Mouse (Mus musculus) forebrain, embryonic 12.5 days (tissue): Measurements from ENCODE around the gene Sez6l2. TPM values are rescaled to one million over a fixed set of nuclear protein-coding genes. Genes with fewer than 3 reads are reported as not detected.

Source experiments
- ATAC-seq: fragments of 200-750 bp; cut with Nextera tagmentation; 2 replicates; pipeline ENCODE4 v1.8.0; 2017; ENCODE audit warnings: moderate TSS enrichment; ENCODE audit not compliant: low FRiP score
- H3K27ac ChIP-seq: fragments of 300-500 bp; sonication (generic); 2 replicates; pipeline ENCODE4 v1.5.1; 2016; ENCODE audit warnings: mild to moderate bottlenecking
- H3K27me3 ChIP-seq: fragments of 300-500 bp; sonication (generic); 2 replicates; pipeline ENCODE4 v1.6.1; 2016; ENCODE audit warnings: mild to moderate bottlenecking
- H3K36me3 ChIP-seq: fragments of 300-500 bp; sonication (generic); replicated peaks from 2 replicates; pipeline ENCODE4 v1.6.1; 2016; ENCODE audit warnings: mild to moderate bottlenecking
- H3K4me1 ChIP-seq: fragments of 300-500 bp; sonication (generic); 2 replicates; pipeline ENCODE4 v1.6.1; 2016
- H3K4me2 ChIP-seq: fragments of 300-500 bp; sonication (generic); 2 replicates; pipeline ENCODE4 v1.6.1; 2016; ENCODE audit warnings: mild to moderate bottlenecking, moderate library complexity
- H3K4me3 ChIP-seq: fragments of 300-500 bp; sonication (generic); replicated peaks from 2 replicates; pipeline ENCODE4 v1.5.1; 2016; ENCODE audit warnings: mild to moderate bottlenecking
- H3K9ac ChIP-seq: fragments of 300-500 bp; sonication (generic); 2 replicates; pipeline ENCODE4 v1.6.1; 2016; ENCODE audit warnings: mild to moderate bottlenecking
- H3K9me3 ChIP-seq: fragments of 300-500 bp; sonication (generic); 2 replicates; pipeline ENCODE4 v1.6.1; 2016
- WGBS: fragments of 180-500 bp; shearing (Covaris S2); methylation state at CpG from one replicate; pipeline ENCODE4 v1.1.7; 2016; 5-methylcytosine and 5-hydroxymethylcytosine counted together
- polyA plus RNA-seq: library from polyadenylated mRNA; unstranded; fragments of >200 nt; fragmentation: Nextera tagmentation; extraction: Ambion mirVana; gene quantifications from 2 replicates; pipeline ENCODE4 v1.2.1, GENCODE M21; 2016

Gene Sez6l2
- polyA plus RNA-seq, 1 experiment from 2014 or later = 8.6 TPM

GRCm38 (mm10) chr7:127012374-127012773 is 62.0 kb downstream of the Sez6l2 start:
- no peak overlapping the region for H3K27ac ChIP-seq
- H3K9me3 ChIP-seq = no peaks in the 10 kb centered on the region
- H3K4me3 ChIP-seq = no peak overlapping the region
- WGBS = 91% methylated on average over 6 of the region's 6 CpGs
- no peak overlapping the region for H3K9ac ChIP-seq
- no peaks in the 10 kb centered on the region for H3K27me3 ChIP-seq
- H3K4me1 ChIP-seq = peaks cover 33% of the 10 kb centered on the region
- H3K4me2 ChIP-seq = no peak overlapping the region
- H3K36me3 ChIP-seq = peaks cover 38% of the 10 kb centered on the region
- no peak for ATAC-seq

- 94% methylated on average over 10 of the region's 10 CpGs for WGBS
- Histone ChIP-seq H3K36me3 (peaks cover 38% of the 10 kb centered on the region), H3K4me1 (peaks cover 37% of the 10 kb centered on the region), H3K9ac (no peak overlapping the region), H3K9me3 (no peaks in the 10 kb centered on the region), H3K27me3 (no peaks in the 10 kb centered on the region), H3K4me2 (no peak overlapping the region), H3K4me3 (no peak overlapping the region), H3K27ac (no peak overlapping the region)
- ATAC-seq = no peak
Measured at GRCm38 (mm10) chr7:127012845-127013244, 62.5 kb downstream of the Sez6l2 start.

- H3K9me3 ChIP-seq = no peaks in the 10 kb centered on the region
- no peak overlapping the region for H3K4me2 ChIP-seq
- no peak overlapping the region for H3K27ac ChIP-seq
- no peak overlapping the region for H3K4me3 ChIP-seq
- no peak for ATAC-seq
- WGBS = 96% methylated on average over 6 of the region's 6 CpGs
- no peaks in the 10 kb centered on the region for H3K27me3 ChIP-seq
- peaks cover 38% of the 10 kb centered on the region for H3K36me3 ChIP-seq
- peaks cover 42% of the 10 kb centered on the region for H3K4me1 ChIP-seq
- H3K9ac ChIP-seq = no peak overlapping the region
Measured at GRCm38 (mm10) chr7:127013385-127013784, 63.0 kb downstream of the Sez6l2 start.

- H3K9ac ChIP-seq = 0 out of 2 replicates have a peak within 1 kb of the TSS, but pooled peaks have one; percentile 94
- H3K9me3 ChIP-seq = no peaks in the 10 kb centered on the region
- peaks cover 47% of the 10 kb centered on the region for H3K4me1 ChIP-seq
- no peak within 1 kb of the TSS for H3K27ac ChIP-seq
- no peak for ATAC-seq
- peak within 1 kb of the TSS; percentile 22 for H3K4me3 ChIP-seq
- no peaks in the 10 kb centered on the region for H3K27me3 ChIP-seq
- peak within 1 kb of the TSS; percentile 92 for H3K4me2 ChIP-seq
- WGBS = 82% methylated on average over 11 of the region's 11 CpGs
- H3K36me3 ChIP-seq = peaks cover 38% of the 10 kb centered on the region
Measured at GRCm38 (mm10) chr7:127014320-127014719, 64.0 kb downstream of the Sez6l2 start, which contains the start of gene Mvp. Mvp (minus strand) TSS chr7:127014621.

- Histone ChIP-seq H3K4me1 (peaks cover 54% of the 10 kb centered on the region), H3K27me3 (no peaks in the 10 kb centered on the region), H3K4me2 (peak overlapping the region; percentile 92), H3K27ac (no peak overlapping the region), H3K4me3 (no peak overlapping the region), H3K9ac (0 out of 2 replicates have a peak overlapping the region, but pooled peaks have one; percentile 94), H3K36me3 (peaks cover 38% of the 10 kb centered on the region), H3K9me3 (no peaks in the 10 kb centered on the region)
- WGBS = 93% methylated on average over 12 of the region's 12 CpGs
- no peak for ATAC-seq
Measured at GRCm38 (mm10) chr7:127014993-127015392, 64.6 kb downstream of the Sez6l2 start.

- H3K9me3 ChIP-seq = no peaks in the 10 kb centered on the region
- peak overlapping the region; percentile 96 for H3K27ac ChIP-seq
- H3K4me2 ChIP-seq = peak overlapping the region; percentile 92
- no peak for ATAC-seq
- H3K4me3 ChIP-seq = peak overlapping the region; percentile 64
- H3K36me3 ChIP-seq = peaks cover 38% of the 10 kb centered on the region
- H3K27me3 ChIP-seq = no peaks in the 10 kb centered on the region
- WGBS = 3% methylated on average over 10 of the region's 10 CpGs
- H3K9ac ChIP-seq = peak overlapping the region; percentile 94
- H3K4me1 ChIP-seq = peaks cover 65% of the 10 kb centered on the region
Measured at GRCm38 (mm10) chr7:127016081-127016480, 65.7 kb downstream of the Sez6l2 start.

GRCm38 (mm10) chr7:127016481-127016485 is 65.9 kb downstream of the Sez6l2 start, which contains the start of gene Pagr1b:
Pagr1b (minus strand) TSS chr7:127016484.
- H3K4me2 ChIP-seq = peak within 1 kb of the TSS; percentile 92
- H3K36me3 ChIP-seq = peaks cover 38% of the 10 kb centered on the region
- peak within 1 kb of the TSS; percentile 94 for H3K9ac ChIP-seq
- H3K9me3 ChIP-seq = no peaks in the 10 kb centered on the region
- peak within 1 kb of the TSS; percentile 64 for H3K4me3 ChIP-seq
- H3K27ac ChIP-seq = peak within 1 kb of the TSS; percentile 96
- H3K27me3 ChIP-seq = no peaks in the 10 kb centered on the region
- no peak for ATAC-seq
- H3K4me1 ChIP-seq = peaks cover 67% of the 10 kb centered on the region

- under 1% methylated on average over 22 of the region's 22 CpGs for WGBS
Measured at GRCm38 (mm10) chr7:127016486-127016938, 66.1 kb downstream of the Sez6l2 start.

GRCm38 (mm10) chr7:127016971-127017949 is 66.9 kb downstream of the Sez6l2 start, which contains the start of gene Pagr1a:
Pagr1a (minus strand) TSS chr7:127017352.
- Histone ChIP-seq H3K9me3 (no peaks in the 10 kb centered on the region), H3K36me3 (peaks cover 43% of the 10 kb centered on the region), H3K4me1 (peaks cover 71% of the 10 kb centered on the region), H3K9ac (peak within 1 kb of the TSS; percentile 94), H3K4me2 (peak within 1 kb of the TSS; percentile 92), H3K4me3 (peak within 1 kb of the TSS; percentile 64), H3K27ac (peak within 1 kb of the TSS; percentile 96), H3K27me3 (no peaks in the 10 kb centered on the region)
- WGBS = 3% methylated on average over 39 of the region's 39 CpGs
- ATAC-seq = peak; percentile 84

More at GRCm38 (mm10) chr7:127016486-127016938, 66.1 kb downstream of the Sez6l2 start:
- Histone ChIP-seq H3K27me3 (no peaks in the 10 kb centered on the region), H3K4me3 (peak overlapping the region; percentile 64), H3K36me3 (peaks cover 38% of the 10 kb centered on the region), H3K27ac (peak overlapping the region; percentile 96), H3K9me3 (no peaks in the 10 kb centered on the region), H3K4me2 (peak overlapping the region; percentile 92), H3K4me1 (peaks cover 68% of the 10 kb centered on the region), H3K9ac (peak overlapping the region; percentile 94)
- peak; percentile 45 for ATAC-seq

- Histone ChIP-seq H3K4me3 (no peak overlapping the region), H3K27me3 (no peaks in the 10 kb centered on the region), H3K9ac (peak overlapping the region; percentile 47; the same call in 1 of the 2 replicates), H3K9me3 (no peaks in the 10 kb centered on the region), H3K27ac (peak overlapping the region; percentile 96), H3K36me3 (peaks cover 43% of the 10 kb centered on the region), H3K4me2 (peak overlapping the region; percentile 90), H3K4me1 (peaks cover 78% of the 10 kb centered on the region)
- 64% methylated on average over 6 of the region's 6 CpGs for WGBS
- ATAC-seq = no peak
Measured at GRCm38 (mm10) chr7:127017950-127018345, 67.6 kb downstream of the Sez6l2 start.

- Histone ChIP-seq H3K4me3 (no peak overlapping the region), H3K27ac (peak overlapping the region; percentile 43; the same call in 1 of the 2 replicates), H3K9me3 (no peaks in the 10 kb centered on the region), H3K36me3 (peaks cover 43% of the 10 kb centered on the region), H3K9ac (peak overlapping the region; percentile 47), H3K4me1 (peaks cover 85% of the 10 kb centered on the region), H3K27me3 (no peaks in the 10 kb centered on the region), H3K4me2 (peak overlapping the region; percentile 90)
- 90% methylated on average over 15 of the region's 15 CpGs for WGBS
- ATAC-seq = no peak
Measured at GRCm38 (mm10) chr7:127018416-127019305, 68.3 kb downstream of the Sez6l2 start.

GRCm38 (mm10) chr7:127019306-127019960 is 69.1 kb downstream of the Sez6l2 start:
- ATAC-seq = no peak
- H3K27me3 ChIP-seq = no peaks in the 10 kb centered on the region
- H3K4me1 ChIP-seq = peaks cover 87% of the 10 kb centered on the region
- H3K4me2 ChIP-seq = peak overlapping the region; percentile 90
- H3K4me3 ChIP-seq = peak overlapping the region; percentile 48
- 83% methylated on average over 13 of the region's 14 CpGs for WGBS
- peak overlapping the region; percentile 72 for H3K9ac ChIP-seq
- H3K36me3 ChIP-seq = peaks cover 43% of the 10 kb centered on the region
- H3K27ac ChIP-seq = peak overlapping the region; percentile 100
- no peaks in the 10 kb centered on the region for H3K9me3 ChIP-seq
